Mouse (Mus musculus) layer of hippocampus, adult 11-12 months (tissue): ENCODE results near the gene Rhox2g.
"Not testable (repeated sequence)": the region's sequence is repeated elsewhere in the genome, so short reads cannot be mapped to it uniquely, and the experiment has no call there.

Source experiments
- DNase-seq: peaks from one replicate; pipeline ENCODE4 v3.0.0; 2022; ENCODE audit warnings: low spot score

Gene Rhox2g

GRCm38 (mm10) chrX:37643370-37643769 lies at the start of gene Rhox2g:
Rhox2g (minus strand) TSS chrX:37643470.
- not testable (repeated sequence) for DNase-seq

- no peak for DNase-seq
Observed at GRCm38 (mm10) chrX:37692261-37692660, 49.0 kb upstream of the Rhox2g start.

- no peak for DNase-seq
Observed at GRCm38 (mm10) chrX:37683031-37683715, 39.9 kb upstream of the Rhox2g start.

DNA sequence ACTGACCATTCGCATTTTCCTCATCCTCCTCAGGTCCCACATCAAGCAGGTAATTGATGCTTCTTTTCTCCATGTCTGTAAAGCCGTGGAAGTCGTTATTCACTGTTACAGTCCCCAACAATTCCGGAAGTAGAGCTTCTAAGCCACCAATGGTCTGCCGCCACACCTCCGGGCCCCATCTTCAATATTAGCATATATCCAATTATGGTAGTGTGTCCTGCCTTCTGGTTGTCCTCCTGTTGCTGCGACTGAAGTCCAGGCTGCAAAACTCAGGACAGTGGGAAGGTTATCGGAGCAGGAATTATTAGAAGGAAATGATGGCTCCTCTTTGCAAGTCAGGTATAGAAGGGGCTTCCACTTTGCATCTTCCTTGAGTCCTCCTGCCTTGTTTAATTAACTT lies 29.9 kb upstream of the Rhox2g start, which contains the start of gene Rhox2h:
Gene Rhox2h, minus strand, starts transcription at position 101 of the 400 bp plus-strand sequence.
- not testable (repeated sequence) for DNase-seq

DNA sequence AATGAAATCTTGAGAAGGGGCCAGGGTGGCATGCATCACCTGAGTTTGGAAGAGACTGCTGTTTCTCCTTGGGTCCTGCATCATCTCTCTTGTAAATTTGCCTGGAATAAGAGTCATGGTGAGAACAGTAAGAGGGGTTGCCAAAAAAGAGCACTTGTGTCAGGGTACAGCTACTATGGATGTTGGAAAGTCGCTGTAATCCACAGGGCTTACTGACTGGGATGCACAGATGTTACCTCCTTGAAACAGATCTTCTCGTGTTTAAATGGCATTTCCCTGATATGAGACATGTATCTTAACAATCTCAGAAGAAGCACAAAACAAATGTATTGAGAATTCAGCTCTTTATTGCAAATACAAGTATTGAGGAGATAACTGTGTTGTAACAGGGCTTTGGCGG lies 25.4 kb upstream of the Rhox2g start, which contains the start of gene Rhox3h:
Gene Rhox3h, minus strand, starts transcription at position 101 of the 400 bp plus-strand sequence.
- DNase-seq: not testable (repeated sequence)

DNA sequence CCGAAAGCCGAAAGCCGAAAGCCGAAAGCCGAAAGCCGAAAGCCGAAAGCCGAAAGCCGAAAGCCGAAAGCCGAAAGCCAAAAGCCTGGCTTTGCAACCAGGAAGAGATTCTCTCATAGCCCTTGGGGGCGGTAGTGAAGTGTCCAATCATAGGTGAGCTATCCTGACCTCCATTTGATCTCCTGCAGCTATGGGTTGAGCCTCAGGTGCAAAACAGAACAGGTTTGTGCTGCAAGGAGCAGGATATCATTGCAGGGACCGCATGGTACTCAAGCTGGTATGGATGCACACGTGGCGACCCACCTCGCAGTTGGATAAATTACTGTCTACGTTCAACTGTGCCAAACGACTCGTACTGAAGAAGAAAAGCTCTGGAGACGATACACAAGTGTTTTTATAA lies 8.0 kb upstream of the Rhox2g start, which contains the start of gene Rhox4g:
Gene Rhox4g, minus strand, starts transcription at position 101 of the 400 bp plus-strand sequence.
- DNase-seq: not testable (repeated sequence)

DNA sequence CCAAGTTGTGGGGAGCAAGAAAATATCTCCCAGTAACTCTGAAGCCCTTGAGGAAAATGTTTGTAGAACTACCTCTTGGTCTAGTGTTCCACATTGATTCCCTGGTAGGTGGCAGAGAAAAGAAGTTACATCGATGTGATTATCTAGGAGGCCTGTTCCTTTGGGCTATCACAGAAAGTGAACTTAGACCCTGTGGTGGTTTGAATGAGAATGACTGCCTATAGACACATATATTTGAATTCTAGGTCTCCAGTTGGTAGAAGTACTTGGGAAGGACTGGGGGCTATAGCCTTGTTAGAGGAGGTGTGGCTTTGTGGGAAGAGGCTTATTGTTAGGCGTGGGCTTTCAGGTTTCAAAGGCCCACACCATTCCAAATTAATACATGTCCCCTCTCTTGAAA lies 14.8 kb downstream of the Rhox2g start, which contains the start of gene Rhox3g:
Gene Rhox3g, minus strand, starts transcription at position 101 of the 400 bp plus-strand sequence.
- not testable (repeated sequence) for DNase-seq

DNA sequence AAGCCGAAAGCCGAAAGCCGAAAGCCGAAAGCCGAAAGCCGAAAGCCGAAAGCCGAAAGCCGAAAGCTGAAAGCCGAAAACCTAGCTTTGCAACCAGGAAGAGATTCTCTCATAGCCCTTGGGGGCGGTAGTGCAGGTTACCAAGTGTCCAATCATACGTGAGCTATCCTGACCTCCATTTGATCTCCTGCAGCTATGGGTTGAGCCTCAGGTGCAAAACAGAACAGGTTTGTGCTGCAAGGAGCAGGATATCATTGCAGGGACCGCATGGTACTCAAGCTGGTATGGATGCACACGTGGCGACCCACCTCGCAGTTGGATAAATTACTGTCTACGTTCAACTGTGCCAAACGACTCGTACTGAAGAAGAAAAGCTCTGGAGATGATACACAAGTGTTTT lies 35.7 kb downstream of the Rhox2g start, which contains the start of gene Rhox4f:
Gene Rhox4f, minus strand, starts transcription at position 101 of the 400 bp plus-strand sequence.
- DNase-seq: not testable (repeated sequence)
